Mouse (Mus musculus): ENCODE data around the gene Ablim2. TPM values are rescaled to one million over a fixed set of nuclear protein-coding genes. Genes with fewer than 3 reads are reported as not detected.

The Ablim2 gene
- polyA plus RNA-seq, 1 experiment from 2014 or later: 0.45 TPM

DNA sequence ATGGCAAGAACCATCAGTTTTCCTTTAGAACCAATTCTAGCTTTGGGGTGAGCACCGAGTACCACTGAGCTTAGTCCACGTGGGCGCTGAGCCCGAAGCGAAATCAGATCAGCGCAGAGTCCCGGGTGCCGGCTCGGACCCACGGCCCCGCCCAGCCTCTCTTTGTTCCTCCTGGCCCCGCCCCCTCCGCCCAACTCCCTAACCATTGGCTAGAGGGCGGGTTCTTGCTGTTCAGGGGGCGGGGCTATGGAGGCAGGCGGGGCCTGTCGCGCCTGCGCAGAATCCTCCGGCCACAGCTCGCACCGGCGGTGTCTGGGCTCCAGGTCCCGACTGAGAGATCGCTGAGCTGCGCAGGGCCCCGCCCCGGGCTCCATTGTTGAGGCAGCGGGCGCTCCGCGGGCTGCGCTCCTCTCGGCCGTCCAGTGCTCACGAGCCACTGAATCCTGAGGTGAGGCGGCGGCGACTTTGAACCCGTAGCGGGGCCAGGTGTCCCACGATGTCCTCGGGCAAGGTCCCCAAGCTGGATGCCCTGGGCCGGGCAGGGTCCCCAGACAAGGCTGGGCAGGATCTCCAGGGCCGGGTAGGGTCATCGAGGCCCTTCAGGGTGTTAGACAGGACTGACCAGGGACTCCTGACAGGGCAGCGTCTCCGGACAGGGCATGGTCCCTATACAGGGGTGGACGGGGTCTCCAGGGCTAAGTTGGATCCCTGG is 135.6 kb downstream of the Ablim2 start, which contains the start of gene Afap1:
Afap1 (plus strand) TSS at position 227 of the 712 bp plus-strand sequence.
- Histone ChIP-seq H3K27ac (ENCODE audit: low read depth) (no peak within 1 kb of the TSS), H3K36me3 (replicated peaks; ENCODE audit: insufficient read depth, low read length) (no peaks in the 10 kb centered on the region), H3K27me3 (ENCODE audit: insufficient read depth, low read length) (peaks cover 15% of the 10 kb centered on the region), H3K9me3 (ENCODE audit: low read length) (no peaks in the 10 kb centered on the region), H3K4me2 (ENCODE audit: low read depth, low read length) (peak within 1 kb of the TSS; percentile 79), H3K4me3 (ENCODE audit: low read depth, low read length) (peak within 1 kb of the TSS; percentile 55), H3K9ac (replicated peaks) (peak within 1 kb of the TSS; percentile 69), H3K4me1 (ENCODE audit: insufficient read depth) (peaks cover 7% of the 10 kb centered on the region)
- WGBS (ENCODE audit: insufficient replicate concordance): 1% methylated on average over 48 of the region's 49 CpGs
- ATAC-seq (peak; percentile 94), DNase-seq (peak; percentile 96)
- TF ChIP-seq EP300 (IDR thresholded peaks at IDR 0.05; ENCODE audit: low read depth) (no peak), CTCF (IDR thresholded peaks at IDR 0.05; ENCODE audit: low read depth) (no peak)

- Histone ChIP-seq H3K4me3 (ENCODE audit: low read depth, low read length) (peak overlapping the region; percentile 55), H3K9ac (replicated peaks) (peak overlapping the region; percentile 69), H3K4me2 (ENCODE audit: low read depth, low read length) (peak overlapping the region; percentile 79), H3K27me3 (ENCODE audit: insufficient read depth, low read length) (peaks cover 15% of the 10 kb centered on the region), H3K9me3 (ENCODE audit: low read length) (no peaks in the 10 kb centered on the region), H3K36me3 (replicated peaks; ENCODE audit: insufficient read depth, low read length) (no peaks in the 10 kb centered on the region), H3K27ac (ENCODE audit: low read depth) (no peak overlapping the region), H3K4me1 (ENCODE audit: insufficient read depth) (peaks cover 7% of the 10 kb centered on the region)
- DNase-seq: peak; percentile 38
- 3% methylated on average over 21 of the region's 21 CpGs for WGBS (ENCODE audit: insufficient replicate concordance)
- TF ChIP-seq CTCF (IDR thresholded peaks at IDR 0.05; ENCODE audit: low read depth): peak; percentile 18; the same call in 1 of the 2 replicates
- TF ChIP-seq EP300 (IDR thresholded peaks at IDR 0.05; ENCODE audit: low read depth): no peak
- peak; percentile 8; the same call in 1 of the 2 replicates for ATAC-seq
These were observed 136.2 kb downstream of the Ablim2 start for GRCm38 (mm10) chr5:35893805-35894260.

DNA sequence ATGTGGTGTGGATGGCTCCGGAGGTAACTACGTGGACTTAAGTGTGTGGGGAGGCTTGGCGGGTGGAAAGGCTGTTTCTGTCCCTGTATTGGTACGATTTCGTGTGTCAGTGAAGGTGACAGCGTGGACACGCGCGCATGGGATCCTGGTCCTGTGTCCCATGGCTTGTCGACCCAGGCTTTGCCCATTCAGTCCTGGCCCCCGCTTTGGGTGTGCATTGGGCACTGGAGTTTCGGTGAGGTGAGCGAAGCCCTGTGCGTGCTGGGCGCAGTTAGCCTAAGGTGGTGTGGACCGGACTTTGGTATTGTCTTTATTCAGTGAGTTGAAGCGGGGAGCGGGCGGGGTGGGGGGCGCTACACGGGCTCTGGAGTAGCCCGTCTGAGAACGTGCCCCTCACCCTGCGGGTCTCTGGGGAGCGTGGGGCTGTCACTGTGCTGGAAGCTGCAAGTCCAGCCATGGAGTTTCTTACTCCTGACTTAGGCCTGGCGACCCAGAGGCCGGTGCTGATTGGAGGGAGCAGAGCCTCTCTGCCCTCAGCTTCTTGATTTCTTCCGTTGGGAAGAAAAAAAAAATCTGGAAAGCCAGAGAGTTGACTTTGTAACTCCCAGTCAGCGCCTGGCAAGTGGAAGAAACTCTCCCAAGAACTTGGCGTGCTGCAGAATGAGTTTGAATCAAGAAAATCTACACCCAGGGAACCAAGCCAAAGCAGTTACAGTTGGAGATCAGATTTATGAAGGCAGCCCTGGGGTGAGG is 136.8 kb downstream of the Ablim2 start:
- Histone ChIP-seq H3K27me3 (ENCODE audit: insufficient read depth, low read length) (peaks cover 15% of the 10 kb centered on the region), H3K4me3 (ENCODE audit: low read depth, low read length) (peak overlapping the region; percentile 55), H3K27ac (ENCODE audit: low read depth) (no peak overlapping the region), H3K4me2 (ENCODE audit: low read depth, low read length) (peak overlapping the region; percentile 79), H3K9ac (replicated peaks) (peak overlapping the region; percentile 69), H3K36me3 (replicated peaks; ENCODE audit: insufficient read depth, low read length) (no peaks in the 10 kb centered on the region), H3K4me1 (ENCODE audit: insufficient read depth) (peaks cover 7% of the 10 kb centered on the region), H3K9me3 (ENCODE audit: low read length) (no peaks in the 10 kb centered on the region)
- TF ChIP-seq EP300 (IDR thresholded peaks at IDR 0.05; ENCODE audit: low read depth) (no peak), CTCF (IDR thresholded peaks at IDR 0.05; ENCODE audit: low read depth) (no peak)
- DNase-seq: no peak
- no peak for ATAC-seq
- 25% methylated on average over 30 of the region's 30 CpGs for WGBS (ENCODE audit: insufficient replicate concordance)

- no peak overlapping the region for H3K4me2 ChIP-seq (ENCODE audit: low read depth, low read length)
- 66% methylated on average over 4 of the region's 4 CpGs for WGBS (ENCODE audit: insufficient replicate concordance)
- ATAC-seq: no peak
These were observed 138.2 kb downstream of the Ablim2 start for GRCm38 (mm10) chr5:35895926-35896325.

DNA sequence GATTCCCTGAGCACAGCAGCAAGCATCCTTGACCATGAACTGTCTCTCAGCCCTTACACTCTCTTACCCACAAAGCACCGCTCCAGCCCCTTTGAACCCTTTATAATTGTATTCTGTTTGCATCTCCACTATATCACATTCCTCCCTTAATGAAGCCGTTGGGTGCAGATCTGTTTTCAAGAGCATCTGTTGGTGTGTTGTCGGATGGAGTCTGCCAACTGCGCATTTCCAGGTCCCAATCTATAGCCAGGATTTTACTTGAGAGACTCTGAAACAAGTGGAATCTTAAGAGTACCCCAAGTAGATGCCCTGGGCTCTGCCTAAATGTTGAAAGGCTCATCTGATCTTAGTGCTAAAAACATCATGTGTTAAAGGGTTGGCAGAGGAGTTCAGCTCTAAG is 138.9 kb downstream of the Ablim2 start:
- Histone ChIP-seq H3K9ac (replicated peaks) (no peak overlapping the region), H3K4me1 (ENCODE audit: insufficient read depth) (peaks cover 12% of the 10 kb centered on the region), H3K36me3 (replicated peaks; ENCODE audit: insufficient read depth, low read length) (no peaks in the 10 kb centered on the region), H3K9me3 (ENCODE audit: low read length) (no peaks in the 10 kb centered on the region), H3K27me3 (ENCODE audit: insufficient read depth, low read length) (peaks cover 15% of the 10 kb centered on the region), H3K4me3 (ENCODE audit: low read depth, low read length) (no peak overlapping the region), H3K4me2 (ENCODE audit: low read depth, low read length) (no peak overlapping the region), H3K27ac (ENCODE audit: low read depth) (no peak overlapping the region)
- 85% methylated on average over 4 of the region's 4 CpGs for WGBS (ENCODE audit: insufficient replicate concordance)
- ATAC-seq: no peak
- DNase-seq: no peak
- TF ChIP-seq EP300 (IDR thresholded peaks at IDR 0.05; ENCODE audit: low read depth) (no peak), CTCF (IDR thresholded peaks at IDR 0.05; ENCODE audit: low read depth) (no peak)

More at GRCm38 (mm10) chr5:35895926-35896325, 138.2 kb downstream of the Ablim2 start:
- H3K9ac ChIP-seq (replicated peaks): no peak overlapping the region
- no peaks in the 10 kb centered on the region for H3K9me3 ChIP-seq (ENCODE audit: low read length)
- TF ChIP-seq CTCF (IDR thresholded peaks at IDR 0.05; ENCODE audit: low read depth) (no peak), EP300 (IDR thresholded peaks at IDR 0.05; ENCODE audit: low read depth) (no peak)
- peaks cover 15% of the 10 kb centered on the region for H3K27me3 ChIP-seq (ENCODE audit: insufficient read depth, low read length)
- DNase-seq: no peak
- H3K36me3 ChIP-seq (replicated peaks; ENCODE audit: insufficient read depth, low read length): no peaks in the 10 kb centered on the region
- H3K4me3 ChIP-seq (ENCODE audit: low read depth, low read length): no peak overlapping the region
- H3K4me1 ChIP-seq (ENCODE audit: insufficient read depth): peaks cover 8% of the 10 kb centered on the region
- no peak overlapping the region for H3K27ac ChIP-seq (ENCODE audit: low read depth)

DNA sequence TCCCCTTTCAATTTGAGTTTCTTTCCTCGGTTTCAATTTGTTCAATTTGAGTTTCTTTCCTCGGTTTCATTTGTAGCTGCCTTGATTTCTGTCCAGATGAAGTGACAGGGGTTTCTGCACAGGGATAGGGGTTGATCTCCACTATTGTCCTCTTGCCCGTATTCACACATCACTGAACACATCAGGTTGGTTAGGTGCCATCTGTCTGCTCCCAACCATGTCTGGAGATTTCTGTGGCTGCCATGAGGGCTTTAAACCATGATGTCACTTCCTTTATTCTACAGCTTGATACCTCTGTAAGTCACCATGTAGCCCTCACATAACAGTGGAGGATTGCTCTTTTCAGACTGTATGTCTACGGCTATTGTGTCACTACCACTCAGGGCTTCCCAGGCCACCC is 139.5 kb downstream of the Ablim2 start:
- no peak for DNase-seq
- ATAC-seq: no peak
- WGBS (ENCODE audit: insufficient replicate concordance): 77% methylated on average over 4 of the region's 4 CpGs
- Histone ChIP-seq H3K4me3 (ENCODE audit: low read depth, low read length) (no peak overlapping the region), H3K36me3 (replicated peaks; ENCODE audit: insufficient read depth, low read length) (no peaks in the 10 kb centered on the region), H3K9me3 (ENCODE audit: low read length) (no peaks in the 10 kb centered on the region), H3K27ac (ENCODE audit: low read depth) (no peak overlapping the region), H3K4me1 (ENCODE audit: insufficient read depth) (peaks cover 12% of the 10 kb centered on the region), H3K4me2 (ENCODE audit: low read depth, low read length) (no peak overlapping the region), H3K27me3 (ENCODE audit: insufficient read depth, low read length) (peaks cover 15% of the 10 kb centered on the region), H3K9ac (replicated peaks) (no peak overlapping the region)
- no peak for TF ChIP-seq EP300 (IDR thresholded peaks at IDR 0.05; ENCODE audit: low read depth)
- no peak for TF ChIP-seq CTCF (IDR thresholded peaks at IDR 0.05; ENCODE audit: low read depth)
